Mouse (Mus musculus): ENCODE measurements at regions not wholly inside any gene's neighbourhood (a gene's known extent, or its start where the extent isn't known, plus 50 kb on each side); places are given as distances from the start of the nearest gene placed in this dataset.

- TF ChIP-seq CTCF (IDR thresholded peaks at IDR 0.05; ENCODE audit: low read depth, low read length): no peak
- no peak for TF ChIP-seq POLR2A (IDR thresholded peaks at IDR 0.05; ENCODE audit: borderline replicate concordance, low read depth, low read length)
Measured at GRCm38 (mm10) chr13:5725984-5726383, 135.3 kb upstream of the Klf6 start.

Measured in bone marrow macrophage, adult 2 months (primary cell).